Mouse (Mus musculus): ENCODE results near the gene Pcnx.

GRCm38 (mm10) chr12:81904456-81904855 is 44.6 kb downstream of the Pcnx start:
- no peak for TF ChIP-seq GATA1 (IDR thresholded peaks at IDR 0.05; ENCODE audit: borderline replicate concordance, low read length)
- no peak for TF ChIP-seq FLI1 (IDR thresholded peaks at IDR 0.05; ENCODE audit: low read length)

Data from megakaryocyte, embryonic 14.5 days (primary cell).